Mouse (Mus musculus): ENCODE measurements at regions not wholly inside any gene's neighbourhood (a gene's known extent, or its start where the extent isn't known, plus 50 kb on each side); places are given as distances from the start of the nearest gene placed in this dataset.

DNA sequence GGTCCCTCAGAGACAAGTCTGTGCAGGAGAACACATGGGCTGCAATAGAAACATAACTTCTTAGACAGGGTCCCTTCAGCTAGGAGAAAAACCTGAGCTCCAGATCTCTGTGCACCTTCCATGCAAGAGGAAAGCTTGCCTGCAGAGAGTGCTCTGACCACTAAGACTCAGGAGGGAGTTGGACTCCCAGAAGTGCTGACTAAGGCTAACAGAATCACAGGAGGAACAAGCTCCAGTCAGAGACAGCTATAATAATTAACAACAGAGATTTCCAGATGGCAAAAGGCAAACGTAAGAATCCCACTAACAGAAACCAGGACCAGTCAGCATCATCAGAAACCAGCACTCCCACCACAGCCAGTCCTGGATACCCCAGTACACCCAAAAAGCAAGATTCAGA is 364.0 kb downstream of the Adam6a start:
- TF ChIP-seq POLR2A (IDR thresholded peaks at IDR 0.05; ENCODE audit: extremely low read depth, insufficient read depth, low read length) (no peak), CTCF (IDR thresholded peaks at IDR 0.05; ENCODE audit: extremely low read depth, insufficient read depth, low read length) (no peak)

Data from cortical plate, adult 2 months (tissue).